Mouse (Mus musculus) bone marrow macrophage, adult 2 months (primary cell): ENCODE data around the gene Rfng.

ENCODE experiments used
- CTCF ChIP-seq: IDR thresholded peaks from 2 replicates; pipeline ENCODE4 v1.5.1; 2012; ENCODE audit warnings: low read depth, mild to moderate bottlenecking, low read length, moderate library complexity
- POLR2A ChIP-seq: IDR thresholded peaks from 2 replicates; pipeline ENCODE4 v1.6.1; 2012; ENCODE audit warnings: mild to moderate bottlenecking, low read depth, low read length, borderline replicate concordance

DNA sequence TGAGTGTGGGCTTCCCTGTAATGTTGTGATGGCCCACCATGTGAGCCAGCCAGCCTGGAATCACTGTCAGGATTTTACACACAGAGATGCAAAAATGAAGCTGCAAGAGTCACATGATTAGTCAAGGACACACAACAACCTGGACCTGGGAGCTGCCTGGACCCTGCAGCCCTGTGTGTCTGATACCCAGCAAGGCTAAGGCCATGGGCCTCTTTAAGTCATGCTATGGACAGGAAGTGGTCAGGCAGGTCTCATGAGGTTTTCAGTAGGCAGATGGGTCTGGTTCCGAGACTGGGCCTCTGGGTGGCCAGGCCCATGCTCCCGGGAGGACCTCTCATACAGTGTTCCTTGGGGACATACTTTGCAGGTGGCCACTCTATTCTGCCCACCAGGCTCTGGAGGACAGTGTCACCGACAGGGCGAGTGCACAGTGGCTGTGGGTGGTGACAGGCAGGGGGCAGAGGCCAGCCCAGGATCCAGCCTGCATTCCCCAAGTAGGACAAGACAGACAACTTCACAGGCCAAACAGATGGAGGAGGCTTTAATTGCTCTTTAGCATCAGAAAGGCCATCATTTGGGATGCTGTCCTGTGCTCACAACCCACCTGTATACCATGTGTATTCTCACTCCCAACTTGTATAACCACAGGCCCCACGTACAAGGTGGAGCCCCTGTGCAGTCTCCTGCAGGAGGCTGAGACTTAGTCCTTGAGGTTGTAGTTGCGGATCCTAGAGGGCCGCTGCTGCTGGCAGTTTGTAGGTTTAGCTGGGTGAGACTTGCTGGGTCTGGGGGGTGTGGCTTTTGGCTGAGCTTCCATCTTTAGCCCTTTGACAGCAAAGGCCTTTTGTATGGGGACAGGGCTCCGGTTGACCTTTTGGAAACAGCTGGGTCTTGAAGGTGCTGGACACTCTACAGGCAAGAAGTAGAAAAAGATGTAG, 42.3 kb upstream of the Rfng start:
- TF ChIP-seq POLR2A (no peak), CTCF (no peak)
